Mouse (Mus musculus): ENCODE measurements around the gene Galr3.

Galr3 gene

DNA sequence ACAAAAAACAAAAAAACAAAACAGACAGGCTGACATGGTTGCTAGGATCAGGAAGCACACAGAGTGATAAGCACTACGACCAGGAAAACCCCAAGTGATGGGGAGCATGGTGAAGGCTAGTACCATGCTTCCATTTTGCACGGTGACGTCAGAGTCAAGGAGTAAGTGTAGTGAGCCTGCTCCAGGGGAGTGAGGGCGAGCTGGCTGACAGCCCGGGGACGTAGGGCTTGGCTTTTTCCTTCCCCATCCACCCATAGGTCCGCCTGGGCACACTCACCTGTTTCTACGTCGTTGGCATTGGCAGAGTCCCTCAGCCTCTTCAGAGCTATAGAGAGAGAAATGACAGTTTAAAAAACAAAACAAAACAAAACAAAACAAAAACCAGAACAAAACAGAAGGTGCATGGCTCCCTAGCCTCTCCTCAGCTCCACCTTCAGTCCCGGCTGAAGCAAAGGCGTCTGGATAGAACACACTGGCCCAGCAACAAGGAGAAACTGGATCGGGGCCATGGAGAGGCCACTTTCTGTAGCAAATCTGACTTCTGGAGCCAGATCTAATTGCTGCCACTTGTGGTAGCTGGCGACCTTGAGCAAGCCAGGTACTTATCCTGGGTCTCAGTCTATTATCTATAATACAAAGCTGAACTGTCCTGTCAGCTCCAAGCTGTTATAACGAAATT is 19.3 kb downstream of the Galr3 start:
- no peak for DNase-seq

DNA sequence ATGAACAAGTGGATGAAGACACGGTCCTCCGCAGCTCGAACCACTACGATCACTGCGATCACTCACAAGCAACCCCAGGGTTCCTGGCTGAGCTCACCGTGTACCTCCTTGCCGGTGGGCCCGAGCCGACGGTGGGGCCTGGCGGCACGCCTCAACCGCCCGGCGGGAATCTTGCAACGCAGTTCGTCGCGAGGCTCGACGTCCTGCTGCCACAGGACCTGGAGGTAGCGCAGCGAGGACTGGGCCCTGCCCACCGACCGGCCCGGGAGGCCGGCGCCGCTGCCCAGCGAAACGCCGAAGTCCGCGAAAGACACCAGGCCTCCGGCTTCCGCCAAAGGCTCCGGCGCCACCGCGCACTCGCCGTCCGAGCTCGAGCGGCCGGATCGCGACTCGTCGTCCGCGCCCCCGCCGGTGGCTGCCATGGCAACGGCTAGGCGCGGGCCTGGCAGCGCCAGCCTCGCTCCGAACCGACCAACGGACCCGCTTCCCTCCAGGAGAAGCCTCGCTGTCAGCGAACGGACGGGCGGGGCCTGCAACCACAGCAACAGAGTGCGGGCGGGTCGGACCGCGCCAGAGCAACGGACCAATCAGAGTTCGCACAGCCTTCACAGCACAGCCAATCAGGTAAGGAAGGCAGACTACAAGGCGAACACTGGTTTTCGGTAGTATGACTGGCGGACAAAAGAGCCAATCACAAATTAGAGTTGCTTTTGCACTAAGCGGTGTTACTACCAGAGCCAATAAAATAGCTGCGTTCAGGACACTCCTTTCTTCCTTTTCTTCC is 20.9 kb downstream of the Galr3 start, which contains the start of gene Ankrd54:
Gene Ankrd54 (minus strand): TSS at position 518 of the 784 bp plus-strand sequence.
- peak; percentile 100 for DNase-seq

GRCm38 (mm10) chr15:79063160-79063740 is 21.6 kb downstream of the Galr3 start:
- DNase-seq, result no peak

DNA sequence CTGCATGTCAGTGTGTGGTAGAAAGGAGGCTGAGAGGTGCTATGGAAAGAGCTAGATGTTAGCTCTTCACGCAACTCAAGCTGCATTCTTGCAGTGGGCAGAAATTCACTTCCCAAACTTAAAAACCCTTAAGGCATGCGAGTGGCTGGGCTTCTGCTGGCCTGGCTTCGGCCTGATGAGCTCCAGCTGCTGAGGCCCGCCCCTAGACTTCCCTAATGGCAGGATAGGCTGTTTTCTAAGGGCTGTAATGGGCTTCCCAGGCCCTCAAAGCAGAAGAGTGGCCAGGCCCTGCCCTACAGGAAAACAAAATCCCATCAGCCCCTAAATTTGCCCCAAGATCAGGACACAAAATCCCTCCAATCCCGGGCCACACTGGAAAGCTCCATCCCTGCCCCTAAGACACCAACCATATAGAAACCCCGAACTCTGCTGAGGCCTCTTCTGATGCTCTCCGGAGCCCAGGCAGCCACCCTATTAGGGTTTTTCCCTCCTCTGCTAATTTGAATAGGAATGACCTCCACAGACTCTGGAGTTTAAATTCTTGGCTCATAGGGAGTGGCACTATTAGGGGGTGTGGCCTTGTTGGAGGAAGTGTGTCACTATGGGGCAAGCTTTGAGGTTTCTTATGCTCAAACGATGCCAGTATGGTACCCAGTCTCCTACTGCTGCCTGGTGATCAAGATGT is 23.5 kb downstream of the Galr3 start:
- peak; percentile 23 for DNase-seq

GRCm38 (mm10) chr15:79066276-79066675 is 24.6 kb downstream of the Galr3 start:
- peak; percentile 15 for DNase-seq

GRCm38 (mm10) chr15:79067631-79068030 is 25.9 kb downstream of the Galr3 start:
- no peak for DNase-seq

DNA sequence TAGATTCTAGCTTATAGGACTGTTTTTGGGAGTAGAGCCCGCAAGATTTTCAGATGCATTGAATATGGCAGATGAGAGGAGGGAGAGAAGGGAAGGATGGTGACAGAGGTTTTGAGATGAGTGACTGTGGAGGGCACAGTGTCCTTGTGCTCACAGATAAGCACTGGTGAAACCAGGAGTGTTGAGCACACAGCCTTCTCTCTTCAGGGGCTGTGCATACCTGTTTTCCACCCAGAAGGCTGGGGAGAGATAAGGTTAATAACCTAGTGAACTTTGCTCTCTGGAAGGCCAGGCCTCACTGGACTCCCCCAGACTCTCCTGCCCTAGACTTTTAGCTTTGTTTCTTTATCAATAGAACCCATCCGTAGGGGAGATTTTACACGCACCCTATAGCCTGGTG is 26.7 kb downstream of the Galr3 start:
- DNase-seq, result no peak

GRCm38 (mm10) chr15:79071117-79072039 is 29.7 kb downstream of the Galr3 start:
- DNase-seq, result peak; percentile 74

- no peak for DNase-seq
Observed at GRCm38 (mm10) chr15:79073752-79074151, 32.1 kb downstream of the Galr3 start.

- no peak for DNase-seq
Observed at GRCm38 (mm10) chr15:79074446-79074845, 32.8 kb downstream of the Galr3 start.

DNA sequence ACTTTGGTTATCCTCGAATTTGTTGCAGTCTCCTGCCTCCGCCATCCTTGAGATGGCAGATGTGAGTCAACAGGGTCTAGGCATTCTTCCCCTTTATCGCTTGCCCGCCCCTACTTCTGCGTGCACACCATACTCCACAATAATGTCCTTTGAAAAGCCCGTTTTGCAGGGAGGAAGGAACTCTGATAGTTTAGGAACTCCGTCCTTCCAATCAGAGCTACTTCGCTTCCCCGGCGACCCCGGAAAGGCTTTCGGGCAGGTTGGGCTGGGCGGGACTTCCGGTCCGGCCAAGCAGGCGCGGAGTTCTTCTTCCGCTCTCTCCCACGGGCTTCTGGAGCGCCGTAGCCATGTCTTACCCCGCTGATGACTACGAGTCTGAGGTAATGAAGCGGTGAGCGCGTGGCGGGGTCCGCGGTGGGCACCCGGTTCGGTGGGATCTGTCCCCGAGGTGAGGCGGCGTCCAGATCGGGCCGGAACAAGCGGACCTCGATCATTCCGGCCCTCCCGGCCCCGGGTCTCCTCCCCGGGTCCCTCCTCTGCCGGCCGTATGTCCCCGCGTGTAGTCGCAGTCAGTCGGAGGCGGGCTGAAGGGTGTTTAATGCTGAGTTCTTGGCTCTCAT is 33.3 kb downstream of the Galr3 start, which contains the start of gene Eif3l:
Gene Eif3l (plus strand): TSS at position 267 of the 620 bp plus-strand sequence.
- peak; percentile 82 for DNase-seq

GRCm38 (mm10) chr15:79075658-79076365 is 34.1 kb downstream of the Galr3 start:
- DNase-seq, result no peak

GRCm38 (mm10) chr15:79079567-79079966 is 37.9 kb downstream of the Galr3 start:
- DNase-seq, result no peak

- DNase-seq, result no peak
Observed at GRCm38 (mm10) chr15:79092284-79092683, 50.6 kb downstream of the Galr3 start.

Measured in cerebellum, adult 9-10 months (tissue).